Mouse (Mus musculus): ENCODE measurements around the gene 3425401B19Rik.

- TF ChIP-seq CTCF (IDR thresholded peaks at IDR 0.05; ENCODE audit: borderline replicate concordance, insufficient read depth, low read depth, low read length) (no peak), POLR2A (IDR thresholded peaks at IDR 0.05; ENCODE audit: borderline replicate concordance, insufficient read depth, low read length) (no peak)
Measured at GRCm38 (mm10) chr14:32681603-32682002, 3.5 kb downstream of the 3425401B19Rik start.
